Mouse (Mus musculus) G1E-ER4 (cell line): ENCODE results near the gene Ctnna2. TPM values are rescaled to one million over a fixed set of nuclear protein-coding genes. Genes with fewer than 3 reads are reported as not detected.

Source experiments
- GATA1 ChIP-seq: IDR thresholded peaks from one replicate; pipeline ENCODE4 v1.8.0; 2012; ENCODE audit warnings: low read length, inconsistent platforms
- polyA plus RNA-seq: library from polyadenylated mRNA; stranded (reverse); fragments of >175 nt; gene quantifications from 2 replicates; pipeline ENCODE4 v1.2.3, GENCODE M21; 2012

The Ctnna2 gene
- not detected in 2 replicates for polyA plus RNA-seq

GRCm38 (mm10) chr6:77979241-77979961 lies at the start of gene Ctnna2:
Gene Ctnna2 (minus strand): TSS chr6:77979699.
- TF ChIP-seq GATA1, result no peak

GRCm38 (mm10) chr6:77980137-77981052 lies 896 bp upstream of the Ctnna2 start:
- no peak for TF ChIP-seq GATA1

- TF ChIP-seq GATA1, result no peak
These were observed 841 bp downstream of the Ctnna2 start for GRCm38 (mm10) chr6:77978476-77979240.

GRCm38 (mm10) chr6:77970545-77971242 lies 8.8 kb downstream of the Ctnna2 start:
- no peak for TF ChIP-seq GATA1

- no peak for TF ChIP-seq GATA1
These were observed 9.7 kb downstream of the Ctnna2 start for GRCm38 (mm10) chr6:77969774-77970173.

- TF ChIP-seq GATA1, result no peak
These were observed 17.5 kb downstream of the Ctnna2 start for GRCm38 (mm10) chr6:77962011-77962410.

- no peak for TF ChIP-seq GATA1
These were observed 28.2 kb downstream of the Ctnna2 start for GRCm38 (mm10) chr6:77951276-77951675.

GRCm38 (mm10) chr6:77950690-77951089 lies 28.8 kb downstream of the Ctnna2 start:
- TF ChIP-seq GATA1, result no peak

GRCm38 (mm10) chr6:77929375-77929774 lies 50.1 kb downstream of the Ctnna2 start:
- TF ChIP-seq GATA1, result no peak

GRCm38 (mm10) chr6:77873150-77873549 lies 106.3 kb downstream of the Ctnna2 start:
- no peak for TF ChIP-seq GATA1

GRCm38 (mm10) chr6:77869313-77869712 lies 110.2 kb downstream of the Ctnna2 start:
- TF ChIP-seq GATA1, result no peak

- no peak for TF ChIP-seq GATA1
These were observed 111.4 kb downstream of the Ctnna2 start for GRCm38 (mm10) chr6:77868119-77868518.

GRCm38 (mm10) chr6:77863379-77863778 lies 116.1 kb downstream of the Ctnna2 start:
- no peak for TF ChIP-seq GATA1

GRCm38 (mm10) chr6:77862781-77863180 lies 116.7 kb downstream of the Ctnna2 start:
- no peak for TF ChIP-seq GATA1

- TF ChIP-seq GATA1, result no peak
These were observed 130.1 kb downstream of the Ctnna2 start for GRCm38 (mm10) chr6:77849438-77849837.
